10 mouse cellular contexts compared by ENCODE assay signal in genomic region chr1:157181081-157181480, GRCm38 (mm10).
DNase-seq lines count a peak whose midpoint lies in the region; ATAC-seq and TF ChIP-seq lines count a peak whose summit lies in the region.
"Had no signal": no experiment of that assay in that cellular context is flagged by ENCODE, and none has a peak within 500 bp of the region (broad histone marks: within the 10 kb centered on the region; RNA-seq: fewer than 3 reads in every experiment).

No protein-coding gene starts in this region.

- no peaks in the 10 kb centered on the region for H3K9me3 ChIP-seq in neural tube, embryonic 15.5 days (replicated peaks)
- H3K9me3 ChIP-seq: lung, embryonic 15.5 days had no signal

- no peak for ATAC-seq in neural tube, embryonic 15.5 days (ENCODE audit: low FRiP score)
- ATAC-seq: intestine, postnatal 0 days had no signal

- TF ChIP-seq POLR2A in cerebellum, adult 2 months (IDR thresholded peaks at IDR 0.05; ENCODE audit: borderline replicate concordance, insufficient read depth, low read length) = no peak

- no peaks in the 10 kb centered on the region; the same call in 1 of the 2 replicates for H3K4me1 ChIP-seq in cerebellum, adult 2 months (ENCODE audit: control insufficient read depth, insufficient read depth, low read length)
- peaks cover 17% of the 10 kb centered on the region for H3K4me1 ChIP-seq in neural tube, embryonic 15.5 days

- no peak overlapping the region for H3K4me3 ChIP-seq in cerebellum, adult 2 months (replicated peaks; ENCODE audit: insufficient read depth, low read depth, low read length)
- H3K4me3 ChIP-seq in layer of hippocampus, adult 2 months = no peak overlapping the region
- H3K4me3 ChIP-seq in neural tube, embryonic 15.5 days (replicated peaks) = no peak overlapping the region
- H3K4me3 ChIP-seq: lung, embryonic 15.5 days had no signal

- no peak overlapping the region for H3K4me2 ChIP-seq in neural tube, embryonic 15.5 days
- H3K4me2 ChIP-seq: lung, embryonic 15.5 days had no signal

- H3K27me3 ChIP-seq in cerebellum, adult 2 months (ENCODE audit: control insufficient read depth, insufficient read depth, low read length) = no peaks in the 10 kb centered on the region
- H3K27me3 ChIP-seq in neural tube, embryonic 15.5 days (replicated peaks) = no peaks in the 10 kb centered on the region
- H3K27me3 ChIP-seq: lung, embryonic 15.5 days had no signal

- H3K9ac ChIP-seq in neural tube, embryonic 15.5 days (replicated peaks) = no peak overlapping the region; the same call in 1 of the 2 replicates
- H3K9ac ChIP-seq: lung, embryonic 15.5 days had no signal

- intact Hi-C loops in heart, postnatal 10 days (cut with DNase I) = no loop called here
- intact Hi-C loops in gastrocnemius, postnatal 36 days (cut with DNase I) = no loop called here

- no peak for TF ChIP-seq CTCF in cerebellum, adult 2 months (IDR thresholded peaks at IDR 0.05; ENCODE audit: borderline replicate concordance, insufficient read depth, low read depth, low read length)
- no peak for TF ChIP-seq CTCF in layer of hippocampus, adult 2 months (conservative IDR thresholded peaks at IDR 0.05)

- no peak overlapping the region for H3K27ac ChIP-seq in cerebellum, adult 2 months (ENCODE audit: insufficient read depth, low read length)
- peak overlapping the region; percentile 60 for H3K27ac ChIP-seq in layer of hippocampus, adult 2 months
- H3K27ac ChIP-seq in neural tube, embryonic 15.5 days (replicated peaks) = peak overlapping the region; percentile 35
- H3K27ac ChIP-seq: lung, embryonic 15.5 days had no signal

- peaks cover under 1% of the 10 kb centered on the region; the same call in 1 of the 2 replicates for H3K36me3 ChIP-seq in neural tube, embryonic 15.5 days
- H3K36me3 ChIP-seq: lung, embryonic 15.5 days had no signal

- peak; percentile 4 for DNase-seq in cerebellum, adult 9-10 months
- DNase-seq in cerebellum, adult 2 months = no peak
- DNase-seq in layer of hippocampus, adult 2 months (ENCODE audit: low spot score in 2 of 2) = no peak
- no peak for DNase-seq in layer of hippocampus, postnatal 14 days (ENCODE audit: low spot score in 2 of 2)
- peak; percentile 42 for DNase-seq in heart, postnatal 10 days
- no peak for DNase-seq in gastrocnemius, postnatal 36 days
- no peak for DNase-seq in gastrocnemius, adult 8-10 months (ENCODE audit: low spot score in 2 of 2)

Comparison
In these comparisons a context has a peak if more than half of its experiments do, and no peak if none do; other contexts are left out.
1. DNase-seq: peak in cerebellum, adult 9-10 months (single experiment) and heart, postnatal 10 days (2 of 2); none in cerebellum, adult 2 months (0 of 2), layer of hippocampus, adult 2 months (0 of 2), layer of hippocampus, postnatal 14 days (0 of 2), gastrocnemius, postnatal 36 days (0 of 2) and gastrocnemius, adult 8-10 months (0 of 2).